Mouse (Mus musculus) lung, postnatal 0 days (tissue): ENCODE measurements around the gene Adora3.

Source experiments
- CTCF ChIP-seq: IDR thresholded peaks from 2 replicates; pipeline ENCODE4 v1.5.1; 2016; ENCODE audit warnings: antibody characterized with exemption, mild to moderate bottlenecking
- EP300 ChIP-seq: IDR thresholded peaks from 2 replicates; pipeline ENCODE4 v1.6.1; 2016; ENCODE audit warnings: antibody characterized with exemption, mild to moderate bottlenecking, control low read depth

DNA sequence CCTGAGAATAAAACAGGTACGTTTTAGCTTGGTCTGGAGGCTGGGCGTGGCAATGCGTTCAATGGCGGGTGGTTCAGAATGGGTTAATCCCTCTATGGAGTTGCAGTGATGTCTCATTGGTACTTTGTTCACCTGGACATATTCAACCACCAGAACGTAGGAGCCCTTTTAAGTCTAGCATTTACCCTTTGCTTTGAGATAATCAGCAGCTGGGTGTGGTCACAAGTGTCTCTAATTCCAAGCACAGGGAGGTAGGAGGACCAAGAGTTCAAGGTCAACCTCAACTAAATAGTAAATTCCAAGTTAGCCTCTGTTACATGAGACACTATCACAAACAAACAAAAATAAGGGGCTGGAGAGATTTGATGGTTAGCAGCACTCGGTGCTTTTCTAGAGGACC lies 58.1 kb downstream of the Adora3 start:
- TF ChIP-seq CTCF: no peak
- TF ChIP-seq EP300: no peak
